Mouse (Mus musculus) urinary bladder, adult 18-20 months (tissue): ENCODE results near the gene Celf2.
A peak's percentile ranks its signal among the peaks of the same experiment; 100 is the strongest.

Source experiments
- DNase-seq, 2 experiments: peaks; one replicate each; pipeline ENCODE4 v3.0.0; 2022; ENCODE audit warnings: low spot score in 2 of 2, mixed read lengths in 2 of 2

Gene Celf2

DNA sequence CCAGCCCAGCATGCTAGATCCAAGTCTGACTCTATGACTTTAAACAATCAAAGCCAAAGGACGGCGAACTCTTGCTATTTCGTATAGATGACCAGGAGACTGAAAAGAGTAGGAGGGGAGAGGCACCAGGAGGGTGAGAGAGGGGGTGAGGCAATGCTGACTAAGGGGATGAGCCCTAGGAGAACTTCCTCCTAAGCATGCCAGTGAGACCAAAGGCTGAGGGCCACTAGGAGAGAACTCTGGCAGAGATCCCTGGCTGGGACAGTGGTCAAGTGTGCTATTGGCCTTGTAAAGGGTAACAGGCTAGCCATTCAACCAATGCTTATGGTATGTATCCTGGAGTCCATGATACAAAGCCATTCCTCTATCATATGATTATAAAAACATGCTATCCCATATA, 778.5 kb downstream of the Celf2 start:
- no peak for DNase-seq

DNA sequence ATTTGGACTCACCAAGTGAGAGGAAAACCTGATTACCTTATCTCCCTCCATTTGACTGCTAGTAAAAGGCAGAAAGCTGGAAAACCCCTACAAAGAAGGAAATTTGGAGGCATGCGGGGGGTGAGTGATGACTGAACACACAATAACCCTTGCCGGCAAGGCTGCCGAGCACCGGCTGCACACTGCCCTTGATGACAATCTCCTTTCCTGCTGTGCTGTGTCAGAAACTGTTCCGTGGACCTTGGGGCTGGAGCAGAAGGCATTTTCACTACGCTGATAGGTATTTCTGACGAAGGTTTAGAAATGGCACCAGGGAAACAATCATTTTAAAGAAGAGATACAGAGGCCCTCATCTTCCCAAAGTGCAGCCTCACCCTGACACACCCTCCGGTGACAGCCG, 779.4 kb downstream of the Celf2 start:
- no peak for DNase-seq

- DNase-seq = no peak
Observed at GRCm38 (mm10) chr2:6728840-6729252, 780.5 kb downstream of the Celf2 start.

DNA sequence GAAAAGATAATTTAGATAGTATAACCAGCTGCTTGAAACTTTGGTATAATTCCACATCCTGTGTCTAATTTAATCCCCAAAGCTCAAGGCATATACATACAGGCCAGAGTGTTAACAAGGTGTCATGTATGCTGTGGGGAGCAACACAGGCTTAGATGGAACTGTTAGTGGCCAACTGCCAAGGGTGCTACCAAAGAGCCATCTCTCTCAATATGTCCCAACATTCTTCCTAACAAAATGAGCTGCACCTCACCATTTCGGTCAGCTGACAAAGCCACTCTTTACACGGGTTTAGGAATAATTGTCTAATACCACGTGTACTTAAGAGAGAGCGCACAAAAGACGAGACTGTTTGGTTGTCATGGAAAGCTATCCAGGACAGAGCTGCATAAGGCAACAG, 782.0 kb downstream of the Celf2 start:
- DNase-seq = no peak

DNA sequence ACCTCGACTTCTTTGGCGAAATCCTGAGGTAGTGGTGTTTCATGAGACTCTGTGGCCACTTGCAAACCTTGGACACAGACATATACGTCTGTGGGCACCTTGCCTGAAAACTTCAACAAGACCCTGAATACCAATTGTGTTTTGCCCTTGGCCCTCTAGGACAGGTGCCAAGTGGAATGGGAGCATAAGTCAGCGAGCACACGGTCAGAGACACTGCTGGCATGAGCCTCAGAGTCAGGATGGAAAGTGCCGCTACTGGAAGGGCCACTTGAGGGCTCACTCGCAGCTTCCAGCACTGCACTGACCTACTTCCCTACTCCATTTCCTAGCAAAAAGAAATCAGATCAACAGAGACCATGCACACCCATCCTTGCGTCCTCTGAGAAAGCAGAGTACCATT, 783.3 kb downstream of the Celf2 start:
- no peak for DNase-seq

GRCm38 (mm10) chr2:6723602-6724001, 785.8 kb downstream of the Celf2 start:
- DNase-seq = no peak

DNA sequence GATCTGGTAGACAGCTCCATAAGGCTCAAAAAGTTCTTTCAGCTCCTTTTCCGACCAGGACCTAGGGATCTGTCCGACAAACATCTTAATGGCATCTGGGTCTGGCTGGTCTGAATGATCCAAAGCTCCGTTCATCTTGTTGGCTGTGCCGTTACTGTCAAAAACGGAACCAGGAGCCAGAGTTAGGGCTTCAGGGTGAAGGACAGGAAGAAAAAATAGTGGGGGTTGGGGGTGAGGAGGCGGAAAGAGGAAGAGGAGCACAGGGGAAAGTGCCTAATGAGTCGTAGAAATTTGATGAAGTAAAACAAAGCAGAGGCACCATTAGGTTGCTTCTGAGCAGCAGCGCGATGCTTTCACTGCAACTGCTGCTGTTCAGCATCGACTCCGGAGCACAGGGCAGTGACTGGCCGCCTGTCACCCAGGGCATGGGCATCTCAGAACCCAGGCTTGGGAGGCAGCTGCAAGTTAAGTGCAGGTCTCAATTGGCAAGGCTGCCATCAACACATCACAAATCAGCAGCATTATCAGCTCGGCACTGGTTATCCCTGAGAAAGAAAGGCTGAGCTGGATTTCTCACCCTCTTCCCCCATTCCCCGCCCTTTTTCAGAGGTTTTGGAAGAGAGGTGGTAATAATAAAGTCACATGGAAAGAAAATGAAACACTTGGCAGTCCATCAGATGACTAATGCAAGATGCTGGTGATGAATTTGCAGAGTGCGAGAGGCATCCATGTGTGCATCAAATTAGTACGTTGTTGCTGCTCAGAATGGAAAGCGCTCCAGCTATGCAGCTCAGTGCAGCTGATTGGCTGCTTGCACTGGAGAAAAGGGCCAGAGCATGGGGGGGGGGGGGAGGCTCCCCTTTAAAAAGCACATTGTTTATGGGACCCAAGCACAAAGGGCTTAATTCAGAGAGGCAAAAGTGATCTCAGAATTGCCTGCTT, 787.6 kb downstream of the Celf2 start:
- peak in 1 of 2 experiments; percentile 13 for DNase-seq

GRCm38 (mm10) chr2:6720753-6721459, 788.5 kb downstream of the Celf2 start:
- DNase-seq = peak in 1 of 2 experiments; percentile 20

DNA sequence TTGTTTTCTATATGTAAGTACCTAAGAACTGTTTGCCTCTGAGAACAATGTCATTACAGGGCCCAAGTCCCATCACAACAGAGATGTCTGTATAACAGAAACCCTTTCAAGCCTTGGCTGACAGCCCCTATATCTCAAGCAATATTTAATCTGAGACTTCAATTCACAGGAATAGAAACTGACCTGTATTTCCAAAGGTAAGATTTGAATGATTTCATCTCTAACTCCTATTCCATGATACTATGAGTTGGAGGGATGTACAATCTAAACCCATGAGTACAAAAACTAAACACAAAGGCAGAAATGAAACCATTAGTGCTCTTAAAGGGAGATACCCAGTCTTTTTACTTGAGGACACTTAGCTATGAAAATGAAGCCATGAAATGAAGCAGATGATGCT, 790.5 kb downstream of the Celf2 start:
- DNase-seq = no peak

DNA sequence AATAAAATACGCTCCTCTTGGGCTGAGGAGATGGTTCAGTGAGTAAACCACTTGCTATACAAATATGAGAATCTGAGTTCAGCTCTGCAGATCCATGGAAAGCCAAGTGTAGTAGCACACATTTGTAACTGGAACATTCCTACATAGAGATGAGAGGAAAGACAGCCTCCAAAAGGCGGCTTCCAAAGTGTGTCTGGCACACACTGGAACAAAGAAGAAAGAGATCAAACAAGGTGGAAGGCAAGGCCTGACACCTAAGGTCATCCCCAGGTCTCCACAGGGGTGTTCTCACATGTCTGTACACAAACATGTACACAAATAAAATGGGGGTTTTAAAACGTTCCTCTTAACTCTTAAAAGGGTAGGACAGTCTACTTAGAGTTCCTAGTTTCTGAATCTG, 791.4 kb downstream of the Celf2 start:
- DNase-seq = no peak

DNA sequence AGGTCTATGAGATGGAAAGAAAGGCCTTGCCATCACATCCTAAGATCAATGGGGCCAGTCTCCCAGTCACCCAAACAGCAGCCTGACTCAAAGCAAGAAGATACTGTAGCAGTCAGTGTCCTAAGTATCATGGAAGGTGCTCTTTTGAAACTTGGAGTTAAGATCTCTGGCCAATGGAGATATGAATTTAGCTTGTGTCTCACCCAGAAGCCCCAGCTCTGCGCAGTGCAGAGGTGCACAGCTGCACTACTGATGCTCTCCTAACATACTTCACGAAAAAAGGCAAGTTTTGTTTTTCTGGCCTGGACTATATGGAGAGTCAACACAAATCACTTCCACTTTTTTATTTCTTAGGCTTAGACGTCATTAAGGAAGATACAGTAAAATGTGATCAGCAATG, 793.8 kb downstream of the Celf2 start:
- DNase-seq = no peak

DNA sequence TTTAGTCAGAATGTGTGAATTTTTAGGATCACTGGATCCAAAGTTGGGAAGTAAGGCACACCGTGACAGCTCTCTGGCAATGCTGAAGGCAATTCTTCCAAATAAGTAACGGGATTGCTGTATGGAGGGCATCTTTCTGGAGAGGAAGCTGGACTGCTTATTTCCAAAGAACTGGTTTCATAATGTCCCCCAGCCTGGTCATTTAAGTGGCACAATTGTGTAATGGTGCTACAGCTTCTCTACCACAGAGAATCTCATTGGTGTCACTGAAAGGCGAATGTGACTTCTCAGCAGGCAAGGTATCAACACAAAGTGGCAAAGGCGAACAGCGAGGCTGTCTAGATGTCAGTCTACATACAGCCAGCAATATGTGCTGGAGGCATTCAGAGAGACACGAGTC, 795.8 kb downstream of the Celf2 start:
- DNase-seq = no peak

DNA sequence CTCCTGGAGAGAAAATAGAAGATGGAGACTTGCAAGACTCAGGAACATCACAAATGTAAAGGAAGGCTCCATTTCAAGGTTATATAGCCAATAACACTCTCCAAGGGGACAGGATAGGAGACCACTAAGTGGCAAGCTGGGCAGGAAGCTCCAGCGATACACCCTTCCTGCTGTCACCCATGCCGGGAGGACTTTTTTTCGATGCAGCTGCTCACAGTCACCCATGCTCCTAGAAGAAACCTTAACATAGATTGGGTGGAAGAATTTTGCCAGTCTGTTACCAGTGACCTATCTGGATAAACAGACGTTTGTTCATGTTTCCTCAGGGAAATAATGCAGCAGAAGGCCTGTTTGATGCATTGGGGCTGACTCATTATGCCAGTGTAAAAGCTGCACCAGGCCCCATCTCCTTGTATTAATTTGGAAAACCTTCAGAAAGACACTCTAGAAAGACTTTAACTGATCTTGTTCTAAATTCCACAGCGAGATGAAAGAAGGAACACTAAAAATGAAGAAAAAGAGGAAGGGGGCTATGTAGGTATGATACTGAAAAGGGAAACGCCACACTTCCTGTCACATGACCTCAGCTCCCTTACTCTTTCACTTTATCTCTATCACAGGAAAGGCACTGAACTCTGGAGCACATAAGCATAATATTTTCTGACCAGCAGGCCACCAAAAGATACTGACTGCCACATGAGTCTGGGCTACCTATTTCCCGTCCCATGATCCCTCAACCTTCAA, 798.5 kb downstream of the Celf2 start:
- no peak for DNase-seq

DNA sequence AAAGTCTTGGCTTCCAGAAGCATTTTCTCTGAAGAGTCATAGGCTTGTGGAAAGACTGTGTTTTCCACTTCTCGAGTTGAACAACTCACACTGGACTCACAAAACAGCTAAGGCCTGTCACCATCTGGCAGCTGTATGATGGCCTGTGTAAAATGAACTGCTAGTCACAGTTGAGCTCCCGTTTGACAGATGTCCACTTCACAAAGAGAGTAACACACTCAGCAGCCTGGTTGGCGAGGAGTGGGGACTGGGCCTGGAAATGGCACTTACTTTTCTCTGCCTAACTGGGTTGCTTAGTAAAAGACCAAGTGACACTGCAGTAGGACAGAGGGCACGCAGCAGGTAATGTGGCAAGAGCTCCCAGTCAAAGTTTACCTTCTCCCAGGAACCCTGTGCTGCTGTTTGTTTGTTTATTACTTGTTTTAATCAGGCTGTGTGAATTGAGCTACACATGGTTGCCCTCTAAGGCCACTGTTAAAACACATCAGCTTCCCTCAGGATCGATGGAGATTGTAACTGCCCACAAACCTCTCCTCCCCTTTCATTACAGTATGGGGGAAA, 801.3 kb downstream of the Celf2 start:
- no peak for DNase-seq

DNA sequence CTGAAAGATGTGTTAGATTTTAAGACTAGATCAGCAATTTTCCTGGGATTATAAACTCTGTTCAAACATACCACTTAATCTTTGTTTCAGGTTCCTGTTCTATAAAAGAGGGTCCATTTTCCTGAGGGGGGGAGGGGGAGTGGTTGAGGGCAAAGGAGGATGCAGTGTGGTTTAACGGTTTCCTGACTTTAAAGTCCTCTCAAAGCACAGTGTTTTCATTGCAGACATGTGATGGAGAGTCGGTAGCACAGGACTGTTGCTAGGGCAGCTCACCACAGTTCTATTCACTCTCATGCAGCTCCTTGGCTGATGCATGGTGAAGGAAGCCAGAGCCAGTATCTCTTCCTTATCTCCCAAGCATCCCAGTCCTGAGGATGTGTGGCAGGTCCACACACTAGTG, 802.1 kb downstream of the Celf2 start:
- DNase-seq = no peak

DNA sequence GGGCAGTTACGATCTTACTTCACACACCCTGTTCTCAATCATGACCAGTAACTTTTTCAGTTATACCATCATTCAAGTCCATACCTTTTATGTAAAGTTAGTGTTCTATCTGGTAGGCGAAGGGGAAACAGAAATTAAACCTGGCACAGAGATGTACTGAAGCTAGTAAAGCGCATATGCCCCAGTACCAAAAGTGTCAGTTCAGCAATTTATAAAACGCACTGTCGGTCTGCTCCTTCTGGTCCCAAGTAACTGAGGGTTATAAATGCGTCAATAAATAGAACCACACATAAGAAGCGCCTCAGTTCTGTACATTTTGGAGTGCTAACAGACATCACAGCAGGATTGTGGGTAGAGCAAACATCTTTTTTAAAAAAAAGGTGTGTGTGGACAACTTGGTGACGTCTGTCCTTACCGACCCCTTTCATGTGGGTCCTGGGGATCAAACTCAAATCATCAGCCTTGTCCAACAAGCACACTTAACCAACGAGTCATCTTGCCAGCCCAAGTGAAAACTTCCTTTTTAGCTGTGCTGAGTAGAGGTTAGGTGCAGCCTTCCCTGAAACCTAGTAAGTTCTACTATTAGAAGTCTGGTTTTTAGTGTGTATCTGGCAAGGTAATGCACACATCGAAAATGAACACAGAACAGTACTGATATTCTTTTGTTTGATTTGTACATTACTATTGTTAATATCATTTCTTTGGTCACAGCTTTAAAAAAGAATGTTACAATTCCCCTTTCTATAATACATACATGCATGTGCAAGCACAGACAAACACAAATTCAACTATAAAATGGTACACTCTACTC, 803.2 kb downstream of the Celf2 start:
- DNase-seq = no peak

- DNase-seq = no peak
Observed at GRCm38 (mm10) chr2:6705475-6705874, 803.9 kb downstream of the Celf2 start.

GRCm38 (mm10) chr2:6704804-6705203, 804.6 kb downstream of the Celf2 start:
- DNase-seq = no peak

GRCm38 (mm10) chr2:6704342-6704741, 805.0 kb downstream of the Celf2 start:
- no peak for DNase-seq

GRCm38 (mm10) chr2:6696326-6696725, 813.0 kb downstream of the Celf2 start:
- DNase-seq = no peak

- DNase-seq = no peak
Observed at GRCm38 (mm10) chr2:6695353-6695951, 813.9 kb downstream of the Celf2 start.
